Comparison of ENCODE assay signal across 8 mouse cellular contexts in the genomic region with DNA sequence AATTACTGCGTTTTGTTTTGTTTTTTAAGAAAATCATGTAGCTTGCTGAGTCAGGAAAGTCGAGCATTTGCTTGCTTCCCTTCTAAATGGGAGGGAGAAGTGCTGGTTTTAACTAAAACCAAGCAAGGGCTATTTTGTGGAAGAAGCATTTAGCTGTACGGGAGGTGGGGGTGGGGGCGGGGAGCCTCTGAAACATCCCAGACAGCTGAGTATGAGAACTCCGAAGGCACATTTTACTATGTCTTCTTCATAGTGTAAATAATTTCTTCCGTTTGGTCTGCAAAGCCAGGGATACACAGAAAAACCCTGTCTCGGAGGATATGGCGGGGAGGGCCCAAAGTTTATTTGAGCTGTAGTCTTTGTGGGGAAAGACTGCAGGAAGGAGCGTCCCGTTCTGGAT. TPM values are rescaled to one million over a fixed set of nuclear protein-coding genes. Genes with fewer than 3 reads are reported as not detected.
DNase-seq lines count a peak whose midpoint lies in the region; ATAC-seq and TF ChIP-seq lines count a peak whose summit lies in the region.

No protein-coding gene starts in this region.

- no peak for TF ChIP-seq CTCF in heart, postnatal 0 days (IDR thresholded peaks at IDR 0.05; ENCODE audit: low read depth)
- TF ChIP-seq CTCF in hindbrain, postnatal 0 days (IDR thresholded peaks at IDR 0.05; ENCODE audit: low read depth), result no peak

- WGBS in heart, postnatal 0 days, result 7% methylated on average over 10 of the region's 10 CpGs
- 2% methylated on average over 10 of the region's 10 CpGs for WGBS in embryonic facial prominence, embryonic 11.5 days
- 4% methylated on average over 10 of the region's 10 CpGs for WGBS in hindbrain, postnatal 0 days
- whole genome bisulfite sequencing in midbrain, embryonic 15.5 days, result 5% methylated on average over 10 of the region's 10 CpGs

- TF ChIP-seq EP300 in heart, postnatal 0 days (IDR thresholded peaks at IDR 0.05; ENCODE audit: low read depth), result no peak

- no peak for DNase-seq in heart, postnatal 0 days (ENCODE audit: low spot score)
- no peak for DNase-seq in heart, postnatal 4 days
- peak; percentile 58 for DNase-seq in embryonic facial prominence, embryonic 11.5 days (ENCODE audit: low spot score)
- DNase-seq in hindbrain, postnatal 0 days (ENCODE audit: low spot score), result peak; percentile 24
- DNase-seq in right cerebral cortex, adult 18-20 months, result no peak
- DNase-seq in frontal cortex, postnatal 36 days (ENCODE audit: low spot score in 2 of 2), result no peak
- DNase-seq in adrenal gland, postnatal 25 days, result no peak

- no peak overlapping the region for H3K9ac ChIP-seq in heart, postnatal 0 days (replicated peaks; ENCODE audit: low read depth, low read length)
- H3K9ac ChIP-seq in embryonic facial prominence, embryonic 11.5 days (replicated peaks; ENCODE audit: low read length), result peak overlapping the region; percentile 59
- peak overlapping the region; percentile 50 for H3K9ac ChIP-seq in hindbrain, postnatal 0 days (replicated peaks; ENCODE audit: low read length)
- peak overlapping the region; percentile 46 for H3K9ac ChIP-seq in midbrain, embryonic 15.5 days

- H3K4me1 ChIP-seq in heart, postnatal 0 days (ENCODE audit: control insufficient read depth, insufficient read depth), result no peaks in the 10 kb centered on the region
- H3K4me1 ChIP-seq in embryonic facial prominence, embryonic 11.5 days (ENCODE audit: control insufficient read depth, insufficient read depth, low read length), result no peaks in the 10 kb centered on the region
- 0 out of 2 replicates have a peak, but pooled peaks cover 3% of the 10 kb centered on the region for H3K4me1 ChIP-seq in hindbrain, postnatal 0 days (ENCODE audit: insufficient read depth, low read length)
- H3K4me1 ChIP-seq in midbrain, embryonic 15.5 days, result peaks cover 11% of the 10 kb centered on the region; the same call in 1 of the 2 replicates

- H3K27ac ChIP-seq in heart, postnatal 0 days (ENCODE audit: low read depth), result peak overlapping the region; percentile 68
- peak overlapping the region; percentile 94 for H3K27ac ChIP-seq in embryonic facial prominence, embryonic 11.5 days (replicated peaks; ENCODE audit: low read depth, low read length)
- peak overlapping the region; percentile 95 for H3K27ac ChIP-seq in hindbrain, postnatal 0 days
- peak overlapping the region; percentile 99 for H3K27ac ChIP-seq in midbrain, embryonic 15.5 days

- no peaks in the 10 kb centered on the region for H3K36me3 ChIP-seq in heart, postnatal 0 days (replicated peaks; ENCODE audit: control insufficient read depth, insufficient read depth, low read length)
- H3K36me3 ChIP-seq in embryonic facial prominence, embryonic 11.5 days (replicated peaks; ENCODE audit: control insufficient read depth, insufficient read depth, low read depth, low read length), result no peaks in the 10 kb centered on the region
- no peaks in the 10 kb centered on the region for H3K36me3 ChIP-seq in hindbrain, postnatal 0 days (ENCODE audit: insufficient read depth, low read length)
- H3K36me3 ChIP-seq in midbrain, embryonic 15.5 days (replicated peaks), result no peaks in the 10 kb centered on the region

- no peaks in the 10 kb centered on the region for H3K9me3 ChIP-seq in heart, postnatal 0 days (replicated peaks; ENCODE audit: control insufficient read depth, low read length)
- H3K9me3 ChIP-seq in embryonic facial prominence, embryonic 11.5 days (replicated peaks; ENCODE audit: control insufficient read depth, low read length), result no peaks in the 10 kb centered on the region
- H3K9me3 ChIP-seq in hindbrain, postnatal 0 days (ENCODE audit: low read length), result no peaks in the 10 kb centered on the region
- H3K9me3 ChIP-seq in midbrain, embryonic 15.5 days, result no peaks in the 10 kb centered on the region

- peak overlapping the region; percentile 58 for H3K4me3 ChIP-seq in heart, postnatal 0 days (ENCODE audit: low read depth, low read length)
- H3K4me3 ChIP-seq in embryonic facial prominence, embryonic 11.5 days (ENCODE audit: low read depth, low read length), result peak overlapping the region; percentile 27
- peak overlapping the region; percentile 41 for H3K4me3 ChIP-seq in hindbrain, postnatal 0 days (ENCODE audit: low read length)
- H3K4me3 ChIP-seq in midbrain, embryonic 15.5 days, result peak overlapping the region; percentile 45

- ATAC-seq in heart, postnatal 0 days (ENCODE audit: insufficient read depth, low read depth), result no peak
- ATAC-seq in embryonic facial prominence, embryonic 11.5 days (replicated peaks; ENCODE audit: insufficient number of reproducible peaks, low FRiP score, low TSS enrichment, low read depth), result no peak; the same call in 1 of the 2 replicates
- peak; percentile 31 for ATAC-seq in hindbrain, postnatal 0 days
- peak; percentile 48 for ATAC-seq in midbrain, embryonic 15.5 days (replicated peaks)

- H3K4me2 ChIP-seq in heart, postnatal 0 days (ENCODE audit: low read depth, low read length), result peak overlapping the region; percentile 61
- peak overlapping the region; percentile 41 for H3K4me2 ChIP-seq in embryonic facial prominence, embryonic 11.5 days (ENCODE audit: low read depth, low read length)
- peak overlapping the region; percentile 51 for H3K4me2 ChIP-seq in hindbrain, postnatal 0 days (ENCODE audit: low read depth, low read length)
- peak overlapping the region; percentile 55 for H3K4me2 ChIP-seq in midbrain, embryonic 15.5 days

- H3K27me3 ChIP-seq in heart, postnatal 0 days (ENCODE audit: control insufficient read depth, insufficient read depth, low read length), result no peaks in the 10 kb centered on the region
- no peaks in the 10 kb centered on the region for H3K27me3 ChIP-seq in embryonic facial prominence, embryonic 11.5 days (ENCODE audit: control insufficient read depth, insufficient read depth, low read length)
- no peaks in the 10 kb centered on the region for H3K27me3 ChIP-seq in hindbrain, postnatal 0 days (ENCODE audit: insufficient read depth, low read length)
- no peaks in the 10 kb centered on the region for H3K27me3 ChIP-seq in midbrain, embryonic 15.5 days (replicated peaks)

RNA-seq across cellular contexts. Expression of gene Mog, which starts 5.0 kb away (rescaled TPM):
- not detected in 2 replicates for total RNA-seq in heart, postnatal 0 days (2014; rRNA removed; ENCODE audit: low replicate concordance)
- not detected in 2 replicates for polyA plus RNA-seq in heart, postnatal 0 days (2015; fragmentation: Nextera tagmentation; extraction: Ambion mirVana)
- total RNA-seq in heart, postnatal 4 days (2021), result not detected
- 0.20 TPM in 1 of 2 replicates, not detected in the other for polyA plus RNA-seq in embryonic facial prominence, embryonic 11.5 days (2014; fragmentation: Nextera tagmentation; extraction: Ambion mirVana)
- 0.52 TPM in 1 of 2 replicates, not detected in the other for total RNA-seq in hindbrain, postnatal 0 days (2014; rRNA removed)
- polyA plus RNA-seq in hindbrain, postnatal 0 days (2015; fragmentation: Nextera tagmentation; extraction: Ambion mirVana), result 1.5 and 1.7 TPM in 2 replicates
- polyA plus RNA-seq in midbrain, embryonic 15.5 days (2015; fragmentation: Nextera tagmentation; extraction: Ambion mirVana), result 2.4 and 3.7 TPM in 2 replicates
- total RNA-seq in adrenal gland, postnatal 25 days (2021), result not detected in 2 replicates

RNA-seq across cellular contexts. Expression of gene Gabbr1, which starts 17.6 kb away (rescaled TPM):
- 4.8 and 6.7 TPM in 2 replicates for total RNA-seq in heart, postnatal 0 days (2014; rRNA removed; ENCODE audit: low replicate concordance)
- polyA plus RNA-seq in heart, postnatal 0 days (2015; fragmentation: Nextera tagmentation; extraction: Ambion mirVana), result 1.8 and 1.9 TPM in 2 replicates
- total RNA-seq in heart, postnatal 4 days (2021), result 10 to 100 TPM; 21.6 to 22.4 TPM
- polyA plus RNA-seq in embryonic facial prominence, embryonic 11.5 days (2014; fragmentation: Nextera tagmentation; extraction: Ambion mirVana), result 6.1 and 8.9 TPM in 2 replicates
- 519 and 527 TPM in 2 replicates for total RNA-seq in hindbrain, postnatal 0 days (2014; rRNA removed)
- polyA plus RNA-seq in hindbrain, postnatal 0 days (2015; fragmentation: Nextera tagmentation; extraction: Ambion mirVana), result 93.4 and 98.3 TPM in 2 replicates
- polyA plus RNA-seq in midbrain, embryonic 15.5 days (2015; fragmentation: Nextera tagmentation; extraction: Ambion mirVana), result 86.4 and 88.8 TPM in 2 replicates
- total RNA-seq in adrenal gland, postnatal 25 days (2021), result 39.6 and 46.0 TPM in 2 replicates

RNA-seq across cellular contexts. Expression of gene Zfp57, which starts 27.2 kb away (rescaled TPM):
- total RNA-seq in heart, postnatal 0 days (2014; rRNA removed; ENCODE audit: low replicate concordance), result 12.5 and 14.7 TPM in 2 replicates
- polyA plus RNA-seq in heart, postnatal 0 days (2015; fragmentation: Nextera tagmentation; extraction: Ambion mirVana), result 9.2 and 10.0 TPM in 2 replicates
- total RNA-seq in heart, postnatal 4 days (2021), result 10 to 100 TPM in 1 of 2 experiments, 1 to 10 TPM in 1; 9.7 to 14.5 TPM
- 102 and 110 TPM in 2 replicates for polyA plus RNA-seq in embryonic facial prominence, embryonic 11.5 days (2014; fragmentation: Nextera tagmentation; extraction: Ambion mirVana)
- total RNA-seq in hindbrain, postnatal 0 days (2014; rRNA removed), result 118 and 137 TPM in 2 replicates
- 118 and 129 TPM in 2 replicates for polyA plus RNA-seq in hindbrain, postnatal 0 days (2015; fragmentation: Nextera tagmentation; extraction: Ambion mirVana)
- 289 and 324 TPM in 2 replicates for polyA plus RNA-seq in midbrain, embryonic 15.5 days (2015; fragmentation: Nextera tagmentation; extraction: Ambion mirVana)
- total RNA-seq in adrenal gland, postnatal 25 days (2021), result 2.5 and 3.8 TPM in 2 replicates

RNA-seq across cellular contexts. Expression of gene H2-M5, which starts 38.9 kb away (rescaled TPM):
- not detected in 2 replicates for total RNA-seq in heart, postnatal 0 days (2014; rRNA removed; ENCODE audit: low replicate concordance)
- polyA plus RNA-seq in heart, postnatal 0 days (2015; fragmentation: Nextera tagmentation; extraction: Ambion mirVana), result 0.04 TPM in 1 of 2 replicates, not detected in the other
- total RNA-seq in heart, postnatal 4 days (2021), result under 1 TPM; 0.29 to 0.43 TPM
- polyA plus RNA-seq in embryonic facial prominence, embryonic 11.5 days (2014; fragmentation: Nextera tagmentation; extraction: Ambion mirVana), result 0.39 and 0.45 TPM in 2 replicates
- 0.97 and 2.5 TPM in 2 replicates for total RNA-seq in hindbrain, postnatal 0 days (2014; rRNA removed)
- 1.1 and 1.9 TPM in 2 replicates for polyA plus RNA-seq in hindbrain, postnatal 0 days (2015; fragmentation: Nextera tagmentation; extraction: Ambion mirVana)
- 3.4 and 3.8 TPM in 2 replicates for polyA plus RNA-seq in midbrain, embryonic 15.5 days (2015; fragmentation: Nextera tagmentation; extraction: Ambion mirVana)
- total RNA-seq in adrenal gland, postnatal 25 days (2021), result not detected in 2 replicates

RNA-seq across cellular contexts. Expression of gene 2410137M14Rik, which starts 47.2 kb away (rescaled TPM):
- total RNA-seq in heart, postnatal 0 days (2014; rRNA removed; ENCODE audit: low replicate concordance), result not detected in 2 replicates
- 0.18 TPM in 1 of 2 replicates, not detected in the other for polyA plus RNA-seq in heart, postnatal 0 days (2015; fragmentation: Nextera tagmentation; extraction: Ambion mirVana)
- total RNA-seq in heart, postnatal 4 days (2021), result not detected
- polyA plus RNA-seq in embryonic facial prominence, embryonic 11.5 days (2014; fragmentation: Nextera tagmentation; extraction: Ambion mirVana), result not detected in 2 replicates
- not detected in 2 replicates for total RNA-seq in hindbrain, postnatal 0 days (2014; rRNA removed)
- polyA plus RNA-seq in hindbrain, postnatal 0 days (2015; fragmentation: Nextera tagmentation; extraction: Ambion mirVana), result 0.23 and 0.26 TPM in 2 replicates
- 0.40 and 0.68 TPM in 2 replicates for polyA plus RNA-seq in midbrain, embryonic 15.5 days (2015; fragmentation: Nextera tagmentation; extraction: Ambion mirVana)
- total RNA-seq in adrenal gland, postnatal 25 days (2021), result not detected in 2 replicates

Comparison
In these comparisons a context has a peak if more than half of its experiments do, and no peak if none do; other contexts are left out.
1. ATAC-seq: peak in hindbrain, postnatal 0 days (single experiment) and midbrain, embryonic 15.5 days (single experiment); none in heart, postnatal 0 days (single experiment) and embryonic facial prominence, embryonic 11.5 days (single experiment).
2. DNase-seq: peak in embryonic facial prominence, embryonic 11.5 days (single experiment) and hindbrain, postnatal 0 days (single experiment); none in heart, postnatal 0 days (single experiment), heart, postnatal 4 days (single experiment), right cerebral cortex, adult 18-20 months (single experiment), frontal cortex, postnatal 36 days (0 of 2) and adrenal gland, postnatal 25 days (single experiment).
3. RNA of gene Gabbr1, which starts 17.6 kb away (total RNA-seq): 519 to 527 TPM in hindbrain, postnatal 0 days; 39.6 to 46.0 TPM in adrenal gland, postnatal 25 days, 21.6 to 22.4 TPM in heart, postnatal 4 days and 4.8 to 6.7 TPM in heart, postnatal 0 days; every median in the first group is over 10 times any median in the second.
4. Peak in every context shown above with its lines, with median percentiles within 50 percentile points of each other: H3K27ac ChIP-seq, H3K4me2 ChIP-seq and H3K4me3 ChIP-seq.